Mouse (Mus musculus) liver, postnatal 0 days (tissue): ENCODE results near the gene Sertad3. TPM values are rescaled to one million over a fixed set of nuclear protein-coding genes. Genes with fewer than 3 reads are reported as not detected.

ENCODE experiments used
- ATAC-seq: fragments of 200-750 bp; cut with Nextera tagmentation; 2 replicates; pipeline ENCODE4 v1.8.0; 2017; ENCODE audit warnings: mild to moderate bottlenecking, moderate library complexity
- DNase-seq: peaks from one replicate; pipeline ENCODE4 v3.0.0-alpha.2; 2016
- H3K27ac ChIP-seq: fragments of 300-500 bp; sonication (generic); 2 replicates; pipeline ENCODE4 v1.5.1; 2014; ENCODE audit warnings: antibody characterized with exemption, moderate library complexity, mild to moderate bottlenecking, low read depth
- H3K27me3 ChIP-seq: fragments of 300-500 bp; sonication (generic); 2 replicates; pipeline ENCODE4 v1.6.1; 2014; ENCODE audit warnings: low read length, control low read depth, mixed read lengths; ENCODE audit not compliant: insufficient read depth
- H3K36me3 ChIP-seq: fragments of 300-500 bp; sonication (generic); replicated peaks from 2 replicates; pipeline ENCODE4 v1.6.1; 2014; ENCODE audit warnings: mild to moderate bottlenecking, control low read depth, low read length, moderate library complexity, mixed read lengths; ENCODE audit not compliant: insufficient read depth
- H3K4me1 ChIP-seq: fragments of 300-500 bp; sonication (generic); 2 replicates; pipeline ENCODE4 v1.6.1; 2014; ENCODE audit warnings: antibody characterized with exemption, mild to moderate bottlenecking, control low read depth; ENCODE audit not compliant: insufficient read depth
- H3K4me2 ChIP-seq: fragments of 300-500 bp; sonication (generic); 2 replicates; pipeline ENCODE4 v1.6.1; 2014; ENCODE audit warnings: low read depth, mild to moderate bottlenecking, low read length, moderate library complexity, mixed read lengths
- H3K4me3 ChIP-seq: fragments of 300-500 bp; sonication (generic); 2 replicates; pipeline ENCODE4 v1.5.1; 2014; ENCODE audit warnings: low read depth, low read length
- H3K9ac ChIP-seq: fragments of 300-500 bp; sonication (generic); replicated peaks from 2 replicates; pipeline ENCODE4 v1.6.1; 2014; ENCODE audit warnings: mild to moderate bottlenecking, moderate library complexity
- H3K9me3 ChIP-seq: fragments of 300-500 bp; sonication (generic); 2 replicates; pipeline ENCODE4 v1.6.1; 2016; ENCODE audit warnings: mild to moderate bottlenecking, control low read depth, low read length, mixed read lengths
- CTCF ChIP-seq: sonication (generic); IDR thresholded peaks from 2 replicates; pipeline ENCODE4 v1.5.1; 2016; ENCODE audit warnings: antibody characterized with exemption, low read depth
- EP300 ChIP-seq: IDR thresholded peaks from 2 replicates; pipeline ENCODE4 v1.6.1; 2016; ENCODE audit warnings: antibody characterized with exemption, low read depth, mild to moderate bottlenecking
- whole genome bisulfite sequencing: fragments of 180-500 bp; shearing (Covaris S2); extraction: QIAGEN DNeasy Blood & Tissue Kit; methylation state at CpG from one replicate; pipeline ENCODE4 v1.1.7; 2014; ENCODE audit not compliant: insufficient replicate concordance; 5-methylcytosine and 5-hydroxymethylcytosine counted together
- polyA plus RNA-seq: library from polyadenylated mRNA; unstranded; fragments of >200 nt; fragmentation: Nextera tagmentation; extraction: Ambion mirVana; gene quantifications from 2 replicates; pipeline ENCODE4 v1.2.1, GENCODE M21; 2015

Gene Sertad3
- polyA plus RNA-seq, 1 experiment from 2014 or later: 17.0 TPM

DNA sequence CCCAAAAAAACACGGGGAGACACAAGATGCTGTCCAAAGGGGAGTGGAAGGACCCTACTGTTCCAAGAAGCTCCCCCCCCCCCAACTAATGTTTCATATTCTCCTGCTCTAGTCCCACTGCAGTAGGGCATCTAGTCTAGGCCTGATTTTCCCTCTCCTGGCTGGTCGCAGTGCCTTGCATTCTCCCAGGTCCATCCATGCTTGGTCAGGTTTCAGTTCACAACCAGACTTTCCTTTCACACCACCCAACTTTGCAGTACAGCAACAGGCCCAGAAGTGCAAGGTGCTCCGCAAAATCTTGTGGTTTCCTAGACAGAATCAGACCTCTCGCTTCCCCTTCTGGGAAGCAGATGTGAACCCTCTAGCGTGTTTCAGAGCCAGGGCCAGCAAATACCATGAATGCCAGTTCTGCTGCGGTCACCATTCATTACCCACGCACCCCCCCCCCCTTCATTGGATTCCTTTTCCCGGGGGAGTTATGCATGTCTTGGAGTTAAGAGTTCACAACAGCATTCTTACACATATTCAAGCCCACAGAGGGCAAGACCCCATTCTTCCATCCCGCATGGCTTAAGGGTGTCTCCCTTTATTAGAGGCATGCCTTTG is 33.3 kb downstream of the Sertad3 start:
- Histone ChIP-seq H3K4me2 (peak overlapping the region; percentile 95), H3K4me3 (peak overlapping the region; percentile 66), H3K36me3 (no peaks in the 10 kb centered on the region), H3K9me3 (no peaks in the 10 kb centered on the region), H3K27ac (peak overlapping the region; percentile 94; the same call in 1 of the 2 replicates), H3K27me3 (no peaks in the 10 kb centered on the region), H3K9ac (0 out of 2 replicates have a peak overlapping the region, but pooled peaks have one; percentile 60), H3K4me1 (peaks cover 15% of the 10 kb centered on the region; the same call in 1 of the 2 replicates)
- WGBS: 35% methylated on average over 9 of the region's 9 CpGs
- TF ChIP-seq EP300 (no peak), CTCF (no peak)
- DNase-seq: peak; percentile 30
- no peak for ATAC-seq

DNA sequence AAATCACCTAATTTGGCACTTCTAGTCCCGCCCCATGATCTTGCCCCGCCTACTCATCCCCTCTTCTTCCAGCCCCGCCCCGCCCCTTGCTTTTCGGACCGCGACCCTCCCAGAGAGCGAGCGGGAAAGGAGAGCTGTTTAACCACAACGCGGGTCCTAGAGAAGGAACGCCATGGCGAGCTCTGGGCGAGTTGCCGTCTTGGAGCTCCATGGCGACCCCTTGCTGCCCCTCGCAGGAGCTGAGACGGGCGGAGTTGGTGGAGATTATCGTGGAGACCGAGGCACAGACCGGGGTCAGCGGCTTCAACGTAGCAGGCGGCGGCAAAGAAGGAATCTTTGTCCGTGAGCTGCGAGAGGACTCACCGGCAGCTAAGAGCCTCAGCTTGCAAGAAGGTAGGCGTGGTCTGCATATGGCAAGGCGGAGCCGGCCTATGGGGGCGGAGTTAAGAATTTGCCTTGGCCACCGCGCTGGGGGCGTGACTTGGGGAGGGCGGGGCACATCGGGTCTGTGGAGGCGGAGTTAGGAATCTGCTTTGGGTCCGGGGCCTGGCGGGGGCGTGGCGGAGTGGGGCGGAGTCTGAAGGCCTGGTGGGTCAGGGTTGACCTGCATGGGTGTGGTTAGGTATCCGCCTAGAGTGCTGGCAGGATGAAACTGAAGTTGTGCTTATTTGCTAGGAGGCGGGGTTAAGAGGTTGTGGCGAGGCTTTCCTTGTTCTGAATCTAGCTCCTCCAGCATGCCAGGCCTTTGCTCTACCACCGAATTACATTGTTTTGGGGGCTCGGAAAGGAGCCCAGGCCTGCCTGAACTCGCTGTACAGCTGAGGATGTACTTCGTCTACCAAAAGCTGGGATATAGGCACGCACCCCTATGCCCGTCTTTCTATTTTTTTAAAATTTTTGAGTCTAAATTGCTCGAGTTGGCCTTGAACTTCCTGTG is 34.4 kb downstream of the Sertad3 start:
- WGBS: 1% methylated on average over 54 of the region's 54 CpGs
- peaks cover 15% of the 10 kb centered on the region; the same call in 1 of the 2 replicates for H3K4me1 ChIP-seq
- peak overlapping the region; percentile 60 for H3K9ac ChIP-seq
- peak overlapping the region; percentile 95 for H3K4me2 ChIP-seq
- DNase-seq: peak; percentile 100
- no peaks in the 10 kb centered on the region for H3K27me3 ChIP-seq
- peak overlapping the region; percentile 66 for H3K4me3 ChIP-seq
- H3K9me3 ChIP-seq: no peaks in the 10 kb centered on the region
- TF ChIP-seq CTCF: peak; percentile 44
- peak; percentile 45 for TF ChIP-seq EP300
- peak; percentile 96 for ATAC-seq
- H3K27ac ChIP-seq: peak overlapping the region; percentile 94
- H3K36me3 ChIP-seq: no peaks in the 10 kb centered on the region

DNA sequence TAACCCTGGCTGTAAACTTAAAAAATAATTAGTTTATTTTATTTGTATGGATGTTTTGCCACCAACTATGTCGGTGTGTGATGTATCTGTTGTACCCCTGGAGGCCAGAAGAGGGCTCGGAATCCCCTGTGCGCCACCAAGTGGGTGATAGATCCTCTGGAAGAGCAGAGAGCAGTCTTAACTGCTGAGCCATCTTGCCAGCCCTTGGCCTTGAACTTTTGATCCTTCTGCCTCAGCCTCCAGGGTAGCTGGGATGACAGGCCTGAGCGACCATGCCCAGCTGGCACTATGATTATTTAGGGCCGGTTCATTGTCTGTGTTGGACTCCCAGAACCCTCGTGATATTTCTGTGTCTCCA is 35.1 kb downstream of the Sertad3 start:
- Histone ChIP-seq H3K36me3 (no peaks in the 10 kb centered on the region), H3K9me3 (no peaks in the 10 kb centered on the region), H3K4me3 (peak overlapping the region; percentile 66), H3K27ac (peak overlapping the region; percentile 94), H3K9ac (no peak overlapping the region), H3K4me1 (peaks cover 15% of the 10 kb centered on the region; the same call in 1 of the 2 replicates), H3K4me2 (peak overlapping the region; percentile 95), H3K27me3 (no peaks in the 10 kb centered on the region)
- DNase-seq (peak; percentile 79), ATAC-seq (peak; percentile 80)
- no peak for TF ChIP-seq EP300
- peak; percentile 90 for TF ChIP-seq CTCF
- 23% methylated on average over 6 of the region's 6 CpGs for WGBS

DNA sequence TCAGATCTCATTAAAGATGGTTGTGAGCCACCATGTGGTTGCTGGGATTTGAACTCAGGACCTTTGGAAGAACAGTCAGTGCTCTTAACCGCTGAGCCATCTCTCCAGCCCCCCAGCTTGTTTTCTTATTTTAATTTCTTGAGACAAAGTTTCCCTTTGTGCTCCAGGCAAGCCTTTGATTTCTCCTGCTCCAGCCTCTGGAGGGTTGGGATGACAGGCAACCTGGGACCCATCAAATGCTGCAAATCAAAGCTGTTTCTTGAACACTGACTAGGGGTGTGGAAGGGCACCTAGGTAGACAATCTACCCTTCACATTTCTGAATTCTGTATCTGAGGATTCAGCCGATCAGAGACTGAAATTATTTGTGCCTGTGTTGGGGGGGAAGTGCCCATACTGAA is 37.2 kb downstream of the Sertad3 start:
- no peaks in the 10 kb centered on the region for H3K36me3 ChIP-seq
- no peaks in the 10 kb centered on the region for H3K9me3 ChIP-seq
- H3K27ac ChIP-seq: no peak overlapping the region
- ATAC-seq (no peak), DNase-seq (no peak)
- H3K4me1 ChIP-seq: peaks cover 15% of the 10 kb centered on the region; the same call in 1 of the 2 replicates
- WGBS: 85% methylated on average over 2 of the region's 2 CpGs
- TF ChIP-seq CTCF (no peak), EP300 (no peak)
- H3K4me3 ChIP-seq: no peak overlapping the region
- H3K4me2 ChIP-seq: no peak overlapping the region
- H3K27me3 ChIP-seq: no peaks in the 10 kb centered on the region
- H3K9ac ChIP-seq: no peak overlapping the region

DNA sequence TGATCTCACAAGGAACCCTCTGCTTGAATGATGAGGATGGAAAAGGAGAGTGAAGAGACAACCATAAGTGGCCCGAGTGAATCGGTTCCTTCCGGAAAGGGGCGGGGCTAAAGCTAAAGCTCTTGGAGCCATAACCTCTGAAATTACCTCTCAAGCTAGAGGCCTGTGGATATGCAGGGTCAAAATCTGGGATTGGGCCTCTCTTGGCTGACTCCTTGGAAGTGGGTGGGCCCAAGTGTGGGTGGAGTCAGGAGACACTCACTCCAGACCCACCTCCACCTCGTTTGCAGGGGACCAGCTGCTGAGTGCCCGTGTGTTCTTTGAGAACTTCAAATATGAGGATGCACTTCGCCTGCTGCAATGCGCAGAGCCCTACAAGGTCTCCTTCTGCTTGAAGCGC is 41.4 kb downstream of the Sertad3 start:
- ATAC-seq (no peak), DNase-seq (no peak)
- Histone ChIP-seq H3K9ac (no peak overlapping the region), H3K27me3 (no peaks in the 10 kb centered on the region), H3K9me3 (0 out of 2 replicates have a peak, but pooled peaks cover 2% of the 10 kb centered on the region), H3K4me1 (no peaks in the 10 kb centered on the region), H3K36me3 (no peaks in the 10 kb centered on the region), H3K27ac (no peak overlapping the region), H3K4me2 (no peak overlapping the region), H3K4me3 (no peak overlapping the region)
- WGBS: 77% methylated on average over 9 of the region's 9 CpGs
- TF ChIP-seq EP300 (no peak), CTCF (no peak)

DNA sequence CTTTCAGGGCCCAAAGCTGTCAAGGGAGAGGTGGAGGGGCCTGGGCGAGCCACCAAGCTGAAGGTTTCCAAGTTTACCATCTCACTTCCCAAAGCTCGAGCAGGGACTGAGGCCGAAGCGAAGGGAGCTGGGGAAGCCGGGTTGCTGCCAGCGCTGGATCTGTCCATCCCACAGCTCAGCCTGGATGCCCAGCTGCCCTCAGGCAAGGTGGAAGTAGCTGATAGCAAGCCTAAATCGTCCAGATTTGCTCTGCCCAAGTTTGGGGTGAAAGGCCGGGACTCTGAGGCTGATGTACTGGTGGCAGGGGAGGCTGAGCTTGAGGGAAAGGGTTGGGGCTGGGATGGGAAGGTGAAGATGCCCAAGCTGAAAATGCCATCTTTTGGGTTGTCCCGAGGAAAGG is 44.7 kb downstream of the Sertad3 start:
- 73% methylated on average over 9 of the region's 9 CpGs for WGBS
- DNase-seq: no peak

More for the DNA sequence above, 44.7 kb downstream of the Sertad3 start:
- Histone ChIP-seq H3K27ac (no peak overlapping the region), H3K9ac (no peak overlapping the region), H3K4me2 (no peak overlapping the region), H3K9me3 (0 out of 2 replicates have a peak, but pooled peaks cover 2% of the 10 kb centered on the region), H3K4me3 (no peak overlapping the region), H3K36me3 (no peaks in the 10 kb centered on the region), H3K4me1 (no peaks in the 10 kb centered on the region), H3K27me3 (no peaks in the 10 kb centered on the region)
- ATAC-seq: no peak
- no peak for TF ChIP-seq CTCF
- TF ChIP-seq EP300: no peak
